Mouse (Mus musculus): ENCODE results near the gene Sepsecs. TPM values are rescaled to one million over a fixed set of nuclear protein-coding genes. Genes with fewer than 3 reads are reported as not detected.

Sepsecs gene
- polyA plus RNA-seq, 1 experiment from 2014 or later, result 7.4 TPM

DNA sequence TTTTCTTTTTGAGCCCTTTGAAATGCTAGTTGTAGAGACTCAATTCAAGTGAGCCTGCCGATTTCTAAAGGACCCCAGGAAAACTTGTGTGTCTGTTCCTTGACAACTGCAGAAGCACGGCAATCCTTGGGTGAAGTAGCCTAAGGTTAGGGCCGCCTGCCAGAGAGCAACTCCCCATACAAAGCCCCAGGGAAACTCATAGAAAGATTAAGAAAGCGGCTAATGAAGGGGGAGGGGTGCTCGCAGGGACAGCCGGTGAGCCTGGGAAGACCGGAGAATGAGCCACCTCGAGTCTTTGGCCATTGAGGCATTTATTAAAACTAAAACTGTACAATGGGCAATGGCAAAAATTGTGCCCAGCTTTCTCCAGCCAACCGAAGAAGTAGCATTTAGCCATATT lies 3.8 kb upstream of the Sepsecs start:
- no peak overlapping the region for H3K27ac ChIP-seq
- H3K4me3 ChIP-seq, result no peak overlapping the region
- H3K27me3 ChIP-seq (ENCODE audit: insufficient read depth, poor library complexity, severe bottlenecking), result no peaks in the 10 kb centered on the region
- no peaks in the 10 kb centered on the region for H3K36me3 ChIP-seq
- WGBS, result 38% methylated on average over 9 of the region's 9 CpGs
- DNase-seq (ENCODE audit: low spot score), result no peak
- peaks cover 24% of the 10 kb centered on the region for H3K4me1 ChIP-seq (replicated peaks)
- no peaks in the 10 kb centered on the region for H3K9me3 ChIP-seq

DNA sequence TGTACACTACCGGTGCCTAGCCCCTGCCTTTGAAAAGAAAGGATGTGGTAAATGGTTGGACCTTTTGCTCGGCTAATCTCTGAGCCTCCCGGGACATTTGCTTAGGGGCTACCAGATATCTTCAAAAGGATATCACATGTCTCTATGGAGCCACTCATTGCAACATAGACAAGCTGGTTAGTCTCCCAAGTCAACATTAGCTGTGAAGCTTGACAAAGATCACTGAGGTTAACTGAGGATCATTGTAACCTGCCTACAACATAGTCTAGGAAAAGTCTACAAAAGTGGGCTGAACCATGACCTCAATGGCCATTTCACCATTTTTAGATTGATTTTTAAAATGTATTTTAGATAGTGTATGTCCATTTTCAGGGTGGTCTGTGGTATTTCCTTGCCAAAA lies 1.2 kb upstream of the Sepsecs start:
- Histone ChIP-seq H3K27me3 (ENCODE audit: insufficient read depth, poor library complexity, severe bottlenecking) (no peaks in the 10 kb centered on the region), H3K36me3 (no peaks in the 10 kb centered on the region), H3K4me3 (no peak overlapping the region), H3K9me3 (no peaks in the 10 kb centered on the region), H3K4me1 (replicated peaks) (peaks cover 24% of the 10 kb centered on the region), H3K27ac (no peak overlapping the region)
- 72% methylated on average over 3 of the region's 3 CpGs for WGBS
- no peak for DNase-seq (ENCODE audit: low spot score)

DNA sequence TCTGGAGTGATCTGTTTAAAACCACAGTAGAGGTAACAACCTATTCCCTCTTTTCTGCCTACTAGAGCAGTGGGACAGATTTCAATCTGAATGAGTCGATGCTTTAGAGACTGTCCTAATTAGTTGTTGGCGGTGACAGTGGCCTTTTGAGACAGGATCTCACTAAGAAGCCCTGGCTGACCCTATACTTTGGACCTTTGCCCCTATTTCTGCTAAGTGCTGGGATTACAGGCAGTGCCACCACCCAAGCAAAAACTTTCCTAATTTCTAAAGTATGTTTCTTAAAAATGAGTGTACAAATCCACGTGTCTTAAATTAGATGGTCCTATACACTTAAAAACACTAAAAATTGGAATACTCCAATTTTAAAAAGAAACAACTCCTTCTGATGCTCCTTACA lies 2.7 kb downstream of the Sepsecs start:
- Histone ChIP-seq H3K36me3 (peaks cover 30% of the 10 kb centered on the region), H3K27ac (no peak overlapping the region), H3K27me3 (ENCODE audit: insufficient read depth, poor library complexity, severe bottlenecking) (no peaks in the 10 kb centered on the region), H3K9me3 (no peaks in the 10 kb centered on the region), H3K4me1 (replicated peaks) (peaks cover 7% of the 10 kb centered on the region), H3K4me3 (no peak overlapping the region)
- WGBS, result 86% methylated on average over 3 of the region's 3 CpGs
- no peak for DNase-seq (ENCODE audit: low spot score)

DNA sequence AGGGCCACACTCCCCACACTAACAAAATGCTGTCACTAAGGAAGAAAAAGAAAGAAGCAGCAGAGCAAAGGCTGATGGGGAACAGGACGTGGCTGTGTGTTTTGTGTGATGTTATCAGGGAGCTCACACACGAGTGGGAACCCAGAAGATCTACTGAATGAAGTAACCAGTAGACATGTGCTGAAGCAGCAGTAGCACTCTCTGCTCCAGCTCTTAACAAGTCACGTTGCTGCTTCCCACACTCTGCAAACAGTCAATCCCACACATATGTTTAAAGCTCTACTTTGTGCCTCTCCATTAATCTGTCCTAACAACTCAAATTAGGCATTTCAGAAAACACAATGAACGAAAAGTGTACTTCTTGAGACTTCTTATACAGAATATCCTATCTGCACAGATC lies 11.6 kb downstream of the Sepsecs start:
- no peaks in the 10 kb centered on the region for H3K27me3 ChIP-seq (ENCODE audit: insufficient read depth, poor library complexity, severe bottlenecking)
- peaks cover 48% of the 10 kb centered on the region for H3K36me3 ChIP-seq
- WGBS, result 84% methylated on average over 4 of the region's 4 CpGs

DNA sequence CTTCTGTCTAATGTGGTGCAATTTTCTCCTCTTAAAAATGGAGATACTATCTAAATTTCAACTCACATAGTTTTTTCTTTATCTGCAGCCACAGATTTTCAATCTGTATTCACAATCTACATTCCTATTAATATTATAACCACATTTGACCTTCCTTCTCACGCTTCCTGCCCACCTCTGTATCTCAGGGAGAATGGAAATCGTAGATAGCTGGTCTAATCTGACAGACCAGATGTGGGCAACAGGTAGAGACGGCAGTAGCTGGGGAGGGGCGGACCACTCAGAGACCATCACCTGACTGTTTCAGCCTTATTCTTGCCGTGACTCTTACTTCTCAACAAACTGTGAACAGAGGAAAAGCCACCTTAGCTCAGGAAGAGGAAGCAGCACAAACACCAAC lies 12.2 kb downstream of the Sepsecs start:
- 93% methylated on average over 5 of the region's 5 CpGs for WGBS
- H3K36me3 ChIP-seq, result peaks cover 52% of the 10 kb centered on the region
- no peak overlapping the region for H3K27ac ChIP-seq
- no peak for DNase-seq (ENCODE audit: low spot score)
- no peaks in the 10 kb centered on the region for H3K4me1 ChIP-seq (replicated peaks)
- H3K4me3 ChIP-seq, result no peak overlapping the region
- H3K27me3 ChIP-seq (ENCODE audit: insufficient read depth, poor library complexity, severe bottlenecking), result no peaks in the 10 kb centered on the region
- H3K9me3 ChIP-seq, result no peaks in the 10 kb centered on the region

More for the DNA sequence above, 11.6 kb downstream of the Sepsecs start:
- H3K27ac ChIP-seq, result no peak overlapping the region
- H3K9me3 ChIP-seq, result no peaks in the 10 kb centered on the region
- H3K4me3 ChIP-seq, result no peak overlapping the region
- DNase-seq (ENCODE audit: low spot score), result no peak
- H3K4me1 ChIP-seq (replicated peaks), result no peaks in the 10 kb centered on the region

DNA sequence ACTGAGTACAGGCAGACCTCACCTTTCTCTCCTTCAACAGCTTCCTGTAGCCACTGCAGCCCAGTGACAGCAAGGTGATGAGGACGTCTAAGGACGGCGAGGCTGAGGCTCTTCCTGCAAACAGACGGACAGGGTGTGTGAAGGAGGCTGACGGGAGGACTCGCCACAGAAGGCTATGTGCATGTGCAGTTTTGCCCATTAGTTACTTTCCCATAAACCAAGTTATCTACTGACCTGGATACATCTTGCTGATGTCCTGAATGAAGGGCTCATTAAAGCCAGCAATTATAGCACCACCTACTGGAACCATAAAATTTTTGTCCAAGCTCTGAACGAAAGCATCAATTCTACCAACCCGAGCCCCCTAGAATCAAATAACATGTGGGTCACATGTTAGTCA lies 13.5 kb downstream of the Sepsecs start:
- Histone ChIP-seq H3K27ac (no peak overlapping the region), H3K27me3 (ENCODE audit: insufficient read depth, poor library complexity, severe bottlenecking) (no peaks in the 10 kb centered on the region), H3K36me3 (peaks cover 52% of the 10 kb centered on the region), H3K4me3 (no peak overlapping the region), H3K9me3 (no peaks in the 10 kb centered on the region), H3K4me1 (replicated peaks) (no peaks in the 10 kb centered on the region)
- 83% methylated on average over 8 of the region's 8 CpGs for WGBS
- DNase-seq (ENCODE audit: low spot score), result no peak

DNA sequence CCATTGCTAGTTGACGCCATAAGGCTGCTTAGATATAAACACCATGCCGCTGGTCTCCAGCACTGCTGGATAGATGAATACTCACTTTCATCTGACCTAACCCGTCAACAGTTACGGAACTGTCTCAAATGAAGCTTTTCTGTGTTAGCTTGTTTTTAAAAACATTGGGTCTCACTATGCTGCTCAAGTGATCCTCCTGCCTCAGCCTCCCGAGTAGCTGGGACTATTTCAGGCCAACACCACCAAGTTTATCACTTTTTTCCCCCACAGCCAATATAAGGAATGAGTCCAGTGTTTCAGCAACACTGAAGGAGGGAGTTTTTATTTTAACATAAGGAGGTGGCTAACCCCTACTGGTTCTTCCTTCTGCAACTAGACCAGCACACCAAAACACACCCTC lies 14.5 kb downstream of the Sepsecs start:
- no peaks in the 10 kb centered on the region for H3K27me3 ChIP-seq (ENCODE audit: insufficient read depth, poor library complexity, severe bottlenecking)
- H3K9me3 ChIP-seq, result no peaks in the 10 kb centered on the region
- 95% methylated on average over 5 of the region's 5 CpGs for WGBS
- no peaks in the 10 kb centered on the region for H3K4me1 ChIP-seq (replicated peaks)
- no peak overlapping the region for H3K27ac ChIP-seq
- peaks cover 48% of the 10 kb centered on the region for H3K36me3 ChIP-seq
- DNase-seq (ENCODE audit: low spot score), result no peak
- H3K4me3 ChIP-seq, result no peak overlapping the region

DNA sequence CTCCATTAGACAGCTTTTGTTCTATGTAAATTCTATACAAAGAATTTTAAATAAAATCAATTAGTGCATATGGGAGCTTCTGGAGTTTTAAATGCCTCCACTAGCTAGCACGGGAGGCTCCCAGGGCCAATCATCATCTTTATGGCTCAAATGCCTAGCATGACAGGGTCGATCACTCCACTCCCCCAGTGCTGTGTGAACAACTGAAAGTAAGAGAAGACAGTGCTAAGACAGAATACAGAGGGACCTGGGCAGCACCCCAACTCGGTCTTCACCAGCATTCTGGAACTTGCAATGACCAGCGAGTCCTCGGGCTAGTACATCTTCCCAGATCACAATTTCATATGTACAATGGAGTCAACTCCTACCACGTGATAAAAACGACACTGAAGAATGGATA lies 16.9 kb downstream of the Sepsecs start:
- no peaks in the 10 kb centered on the region for H3K4me1 ChIP-seq (replicated peaks)
- H3K27ac ChIP-seq, result no peak overlapping the region
- DNase-seq (ENCODE audit: low spot score), result no peak
- WGBS, result 93% methylated on average over 7 of the region's 7 CpGs
- H3K4me3 ChIP-seq, result no peak overlapping the region
- peaks cover 47% of the 10 kb centered on the region for H3K36me3 ChIP-seq
- no peaks in the 10 kb centered on the region for H3K9me3 ChIP-seq
- H3K27me3 ChIP-seq (ENCODE audit: insufficient read depth, poor library complexity, severe bottlenecking), result no peaks in the 10 kb centered on the region

DNA sequence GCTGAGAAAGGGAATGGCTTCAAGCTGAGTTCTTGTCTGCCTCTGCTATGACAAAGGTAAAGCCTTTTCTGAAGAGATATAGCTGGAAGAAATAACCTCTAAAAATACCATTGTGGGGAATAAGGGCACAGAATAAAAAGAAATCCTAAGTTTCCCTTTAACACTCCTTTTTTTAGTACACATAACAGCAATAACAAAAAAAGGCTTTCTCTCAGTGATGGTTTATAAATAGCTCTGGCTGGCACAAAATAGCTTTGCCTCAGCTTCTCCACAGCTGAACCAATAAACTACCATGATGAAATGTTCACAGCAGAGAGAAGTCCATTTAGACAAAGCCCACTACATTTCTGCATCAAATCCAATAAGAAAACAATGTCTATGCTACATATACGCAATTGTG lies 17.4 kb downstream of the Sepsecs start:
- Histone ChIP-seq H3K4me3 (no peak overlapping the region), H3K4me1 (replicated peaks) (no peaks in the 10 kb centered on the region), H3K36me3 (peaks cover 49% of the 10 kb centered on the region), H3K27me3 (ENCODE audit: insufficient read depth, poor library complexity, severe bottlenecking) (no peaks in the 10 kb centered on the region), H3K9me3 (no peaks in the 10 kb centered on the region), H3K27ac (no peak overlapping the region)
- 86% methylated on average over 1 of the region's 1 CpGs for WGBS
- no peak for DNase-seq (ENCODE audit: low spot score)

DNA sequence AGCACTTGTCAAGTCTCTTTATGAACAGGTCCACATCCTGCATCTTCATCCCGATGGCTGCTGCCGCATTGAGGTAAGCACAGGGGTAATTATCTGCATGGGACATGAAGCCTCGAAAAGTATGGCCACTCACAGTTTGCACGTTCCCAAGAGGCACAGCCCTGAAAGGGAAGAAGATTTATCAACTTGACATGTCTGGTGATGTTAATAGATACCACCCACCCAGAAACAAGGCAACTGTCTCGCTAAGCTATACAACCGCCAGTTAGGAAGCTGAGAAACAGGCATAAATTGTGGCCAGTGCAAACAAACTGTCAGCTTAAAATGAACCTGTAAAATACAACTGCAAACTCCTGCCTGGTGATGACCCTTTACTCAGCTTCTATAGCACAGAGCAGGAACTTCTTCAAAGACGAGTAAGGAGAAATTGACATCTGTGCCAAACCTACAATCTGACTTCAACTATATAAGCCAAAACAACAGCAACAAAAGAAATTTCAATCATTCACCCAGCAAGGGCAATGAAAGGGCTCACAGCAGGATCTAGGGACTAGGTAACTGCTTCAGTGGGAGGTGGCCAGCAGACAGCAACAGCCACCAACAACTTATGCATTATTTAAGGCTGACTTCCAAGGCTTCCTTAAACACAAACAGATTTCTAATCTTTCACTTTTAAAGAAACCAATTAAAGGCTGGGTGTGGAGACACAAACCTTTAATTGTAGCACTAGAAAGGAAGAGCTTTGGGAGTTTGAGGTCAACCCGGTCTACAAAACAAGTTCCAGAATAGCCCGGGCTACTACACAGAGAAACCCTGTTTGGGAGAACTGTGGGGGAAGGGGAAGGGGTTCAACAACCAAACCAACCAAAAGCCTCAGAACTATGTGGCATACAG lies 25.3 kb downstream of the Sepsecs start:
- no peak for DNase-seq (ENCODE audit: low spot score)
- no peak overlapping the region for H3K4me3 ChIP-seq
- H3K27ac ChIP-seq, result no peak overlapping the region
- peaks cover 68% of the 10 kb centered on the region for H3K36me3 ChIP-seq
- 0 out of 2 replicates have a peak, but pooled peaks cover 7% of the 10 kb centered on the region for H3K4me1 ChIP-seq (replicated peaks)
- no peaks in the 10 kb centered on the region for H3K9me3 ChIP-seq
- WGBS, result 64% methylated on average over 9 of the region's 9 CpGs
- H3K27me3 ChIP-seq (ENCODE audit: insufficient read depth, poor library complexity, severe bottlenecking), result no peaks in the 10 kb centered on the region

DNA sequence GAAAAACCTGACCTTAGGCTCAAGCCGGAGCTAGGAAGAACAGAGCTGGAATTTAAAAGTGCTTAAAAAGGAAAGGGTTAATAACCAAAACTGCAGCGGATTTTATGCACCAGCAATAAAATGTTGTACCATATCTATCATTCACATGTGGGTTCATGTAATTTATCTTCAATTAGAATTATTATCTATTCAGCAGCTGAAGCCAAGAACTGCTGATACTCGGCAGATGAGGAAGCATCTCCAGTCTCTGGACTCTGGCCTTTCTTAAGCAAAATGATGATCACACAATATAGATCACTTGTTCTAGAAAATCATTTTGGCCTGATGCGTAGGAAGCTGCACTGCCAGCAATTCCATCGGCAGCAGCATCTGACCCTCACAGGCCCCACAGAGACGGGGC lies 27.8 kb downstream of the Sepsecs start:
- H3K27ac ChIP-seq, result no peak overlapping the region
- no peaks in the 10 kb centered on the region for H3K9me3 ChIP-seq
- 94% methylated on average over 6 of the region's 6 CpGs for WGBS
- H3K4me1 ChIP-seq (replicated peaks), result 0 out of 2 replicates have a peak, but pooled peaks cover 7% of the 10 kb centered on the region
- no peak for DNase-seq (ENCODE audit: low spot score)
- H3K36me3 ChIP-seq, result peaks cover 54% of the 10 kb centered on the region
- H3K4me3 ChIP-seq, result no peak overlapping the region
- H3K27me3 ChIP-seq (ENCODE audit: insufficient read depth, poor library complexity, severe bottlenecking), result no peaks in the 10 kb centered on the region

DNA sequence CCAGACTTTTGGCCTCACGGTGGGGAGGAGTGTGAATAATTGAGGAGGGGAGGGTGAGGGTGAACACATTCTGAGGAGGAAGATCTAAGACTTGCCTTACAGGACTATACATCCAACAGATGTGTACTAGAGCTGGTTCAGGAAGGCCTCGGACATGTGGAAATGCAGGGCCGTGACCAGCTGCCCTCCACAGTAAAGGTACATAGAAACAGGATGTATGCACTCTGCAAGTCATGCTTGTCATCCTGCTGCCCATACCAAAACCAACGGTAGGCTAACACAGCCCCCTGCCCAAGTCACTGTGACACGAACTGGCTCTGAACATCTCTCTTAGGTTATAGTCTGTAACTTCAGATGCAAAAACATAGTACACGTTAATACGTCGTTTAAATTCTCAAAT lies 30.6 kb downstream of the Sepsecs start:
- H3K9me3 ChIP-seq, result no peaks in the 10 kb centered on the region
- no peak overlapping the region for H3K27ac ChIP-seq
- 89% methylated on average over 8 of the region's 8 CpGs for WGBS
- peaks cover 26% of the 10 kb centered on the region for H3K36me3 ChIP-seq
- DNase-seq (ENCODE audit: low spot score), result no peak
- H3K4me3 ChIP-seq, result no peak overlapping the region
- no peaks in the 10 kb centered on the region for H3K27me3 ChIP-seq (ENCODE audit: insufficient read depth, poor library complexity, severe bottlenecking)
- no peaks in the 10 kb centered on the region for H3K4me1 ChIP-seq (replicated peaks)

DNA sequence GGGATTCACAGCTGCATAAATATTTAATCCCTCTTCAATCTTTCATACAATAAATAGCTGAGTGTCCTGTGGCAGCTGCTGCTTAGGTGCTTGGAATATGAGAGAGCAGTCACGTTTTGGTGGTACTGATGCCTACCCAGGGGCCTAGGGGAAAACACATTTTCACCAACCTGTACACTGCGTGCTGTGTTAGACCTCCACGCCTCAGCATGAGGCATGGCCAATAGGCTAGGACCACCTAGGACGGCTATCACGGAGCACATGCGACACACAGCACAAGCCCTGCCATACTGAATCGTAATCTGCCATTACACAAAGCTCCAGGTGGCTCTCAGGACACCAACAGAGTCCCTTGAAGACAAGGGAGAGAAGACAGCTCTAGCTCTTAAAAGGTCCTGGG lies 31.5 kb downstream of the Sepsecs start:
- H3K36me3 ChIP-seq, result peaks cover 17% of the 10 kb centered on the region
- no peaks in the 10 kb centered on the region for H3K27me3 ChIP-seq (ENCODE audit: insufficient read depth, poor library complexity, severe bottlenecking)
- no peak overlapping the region for H3K27ac ChIP-seq
- H3K4me3 ChIP-seq, result no peak overlapping the region
- no peaks in the 10 kb centered on the region for H3K4me1 ChIP-seq (replicated peaks)
- DNase-seq (ENCODE audit: low spot score), result no peak
- no peaks in the 10 kb centered on the region for H3K9me3 ChIP-seq
- WGBS, result 88% methylated on average over 7 of the region's 7 CpGs

All from hindbrain, embryonic 10.5 days (tissue).